Mouse (Mus musculus) gastrocnemius, postnatal 10 days (tissue): ENCODE results near the gene Fam69a. TPM values are rescaled to one million over a fixed set of nuclear protein-coding genes. Genes with fewer than 3 reads are reported as not detected.
A peak's percentile ranks its signal among the peaks of the same experiment; 100 is the strongest.
"Not testable (repeated sequence)": the region's sequence is repeated elsewhere in the genome, so short reads cannot be mapped to it uniquely, and the experiment has no call there.

Experiments
- DNase-seq: peaks from one replicate; pipeline ENCODE4 v3.0.0; 2021; ENCODE audit warnings: mixed read lengths
- long read RNA-seq, 2 experiments: library from polyadenylated mRNA; stranded (forward); transcript quantifications; one replicate each; pipeline ENCODE4 v2.0.0; 2021
- total RNA-seq, 2 experiments: library from RNA; stranded (reverse); gene quantifications; 2 replicates each; pipeline ENCODE4 v1.2.3; 2021

The Fam69a gene
- total RNA-seq: 10 to 100 TPM; 51.1 to 65.5 TPM
- long read RNA-seq, experiment 1, transcript Fam69a-201 (5 exons, 2,721 nt): major isoform, 73 of 79 reads
- long read RNA-seq, experiment 1, partial matches to known transcripts: 1 of 79 reads
- long read RNA-seq, experiment 1, other reads (novel, unspliced or antisense): 5 of 79 reads
- long read RNA-seq, experiment 2, transcript Fam69a-201 (5 exons, 2,721 nt): major isoform, 86 of 94 reads
- long read RNA-seq, experiment 2, partial matches to known transcripts: 2 of 94 reads
- long read RNA-seq, experiment 2, other reads (novel, unspliced or antisense): 6 of 94 reads

DNA sequence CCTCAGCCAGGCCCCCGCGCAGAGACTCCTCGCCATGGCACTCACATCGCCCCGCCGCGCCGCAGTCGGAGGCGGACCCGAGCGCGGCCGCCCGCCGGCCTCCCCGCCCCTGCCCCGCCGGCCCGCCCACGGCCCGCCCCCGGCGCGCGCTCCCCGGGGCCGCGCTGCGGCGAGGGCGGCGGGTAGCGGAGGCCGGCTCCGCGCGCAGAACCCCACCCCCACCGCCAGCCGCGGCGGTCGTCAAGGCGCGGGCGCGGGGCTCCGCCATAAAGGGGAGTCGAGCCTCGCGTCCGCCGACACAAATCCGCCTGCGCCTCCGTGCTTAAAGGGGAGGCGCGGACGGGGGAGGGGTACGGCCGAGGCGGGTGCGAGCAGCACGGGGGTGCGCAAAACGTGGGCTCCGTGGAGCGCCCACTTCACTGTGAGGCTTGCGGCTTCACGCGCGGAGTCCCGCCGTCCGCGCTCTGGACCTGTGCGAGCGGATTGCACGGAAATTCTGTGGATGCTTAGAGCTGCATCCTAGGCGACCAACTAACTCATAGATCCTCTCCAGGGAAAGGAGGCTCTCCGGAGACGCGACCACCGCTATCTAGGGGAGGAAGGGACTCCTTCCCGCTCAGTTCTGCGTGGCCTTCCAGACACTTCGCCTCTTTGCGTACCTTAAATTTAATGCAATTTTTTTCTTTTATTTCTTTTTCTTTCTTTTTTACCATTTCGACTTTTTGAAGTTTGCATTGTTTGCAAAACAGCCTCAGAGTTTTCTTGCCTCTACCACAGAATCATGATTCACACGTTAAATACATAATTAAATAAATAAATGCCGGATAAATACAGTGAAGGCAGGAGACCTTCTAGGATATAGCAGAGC lies at the start of gene Fam69a:
Gene Fam69a, minus strand, starts transcription at position 119 of the 868 bp plus-strand sequence.
- DNase-seq: peak; percentile 87

GRCm38 (mm10) chr5:108035523-108035922 lies 48.6 kb upstream of the Fam69a start:
- no peak for DNase-seq

DNA sequence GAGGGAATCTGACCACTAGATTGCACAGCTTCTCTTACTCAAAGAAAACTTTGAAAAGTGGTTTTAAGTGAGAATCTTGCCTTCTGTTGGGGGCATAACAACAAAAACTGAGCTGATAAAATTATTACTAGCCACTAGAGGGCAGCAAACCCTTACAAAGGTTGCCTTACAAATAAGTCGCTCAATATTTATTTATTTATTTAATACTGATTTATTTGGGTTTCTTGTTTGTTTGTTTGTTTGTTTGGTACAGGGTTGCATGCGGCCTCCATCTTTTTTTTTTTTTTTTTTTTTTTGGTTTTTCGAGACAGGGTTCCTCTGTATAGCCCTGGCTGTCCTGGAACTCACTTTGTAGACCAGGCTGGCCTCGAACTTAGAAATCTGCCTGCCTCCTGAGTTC lies 47.3 kb upstream of the Fam69a start:
- no peak for DNase-seq

- no peak for DNase-seq
These were observed 44.4 kb upstream of the Fam69a start for GRCm38 (mm10) chr5:108031267-108031666.

DNA sequence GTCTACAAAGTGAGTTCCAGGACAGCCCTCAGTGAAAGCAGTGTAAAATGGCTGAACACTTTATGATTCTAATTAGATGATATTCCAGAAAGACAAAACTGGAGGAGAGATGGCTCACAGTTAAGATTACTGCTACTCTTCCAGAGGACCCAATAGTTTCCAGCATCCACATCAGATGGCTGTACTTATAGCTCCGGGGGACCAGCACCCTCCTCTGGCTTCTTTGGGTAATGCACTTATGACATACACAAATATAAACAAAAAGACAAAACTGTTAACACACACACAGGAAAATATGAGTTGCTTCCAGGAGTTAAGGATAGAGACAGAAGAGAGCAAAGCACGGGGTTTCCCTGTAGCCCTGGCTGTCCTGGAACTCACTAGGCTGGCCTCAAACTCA lies 43.1 kb upstream of the Fam69a start:
- DNase-seq: peak; percentile 27

DNA sequence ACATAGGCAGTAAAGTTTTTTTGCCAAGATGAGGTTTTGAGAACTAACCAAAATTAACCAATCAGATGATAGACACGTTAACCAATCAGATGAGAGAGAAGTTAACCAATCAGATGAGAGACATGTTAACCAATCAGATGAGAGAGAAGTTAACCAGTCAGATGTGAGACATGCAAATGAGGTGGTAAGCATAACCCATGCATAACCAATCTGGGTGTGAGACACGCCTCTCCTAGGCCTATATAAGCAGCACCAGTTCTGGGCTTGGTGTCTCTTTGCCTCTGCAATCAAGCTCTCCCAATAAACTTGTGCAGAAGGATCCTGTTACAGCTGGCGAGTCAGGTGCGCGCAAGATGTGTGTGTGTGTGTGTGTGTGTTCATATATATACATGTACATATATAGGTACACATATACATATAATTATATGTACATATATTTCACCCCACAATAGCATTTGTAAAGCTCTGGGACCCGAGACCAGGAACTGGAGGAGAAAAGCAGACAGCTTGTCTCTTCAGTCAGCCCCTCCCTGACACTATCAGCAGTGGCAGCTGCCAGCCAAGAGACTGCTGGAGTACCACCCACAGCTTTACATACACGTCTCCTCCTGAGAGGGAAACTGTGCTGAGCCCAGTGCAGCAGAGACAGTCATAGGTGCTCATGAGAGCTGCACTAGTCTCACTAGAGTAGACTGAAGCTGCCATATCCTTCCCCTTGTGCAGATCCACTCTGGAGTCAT lies 42.1 kb upstream of the Fam69a start:
- DNase-seq: not testable (repeated sequence)

DNA sequence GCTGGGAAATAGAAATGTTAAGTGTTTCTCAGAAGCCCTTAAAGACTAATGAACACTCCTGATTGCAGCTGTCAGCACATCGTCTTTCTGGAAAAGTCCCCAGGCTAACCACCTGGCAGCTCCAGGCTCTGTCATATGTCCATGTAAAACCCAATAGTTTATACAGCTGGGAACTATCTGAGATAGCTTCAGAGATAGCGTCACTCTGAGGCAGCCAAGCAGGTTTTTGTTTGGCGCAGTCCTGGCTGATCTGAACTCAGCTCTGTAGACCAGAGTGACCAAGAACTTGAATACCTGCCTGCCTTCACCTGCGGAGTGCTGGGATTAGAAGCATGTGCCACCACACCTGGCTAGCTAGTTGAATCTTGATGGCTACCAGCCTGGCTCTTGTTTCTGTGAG lies 41.3 kb upstream of the Fam69a start:
- no peak for DNase-seq

- no peak for DNase-seq
These were observed 34.5 kb upstream of the Fam69a start for GRCm38 (mm10) chr5:108021346-108021745.

DNA sequence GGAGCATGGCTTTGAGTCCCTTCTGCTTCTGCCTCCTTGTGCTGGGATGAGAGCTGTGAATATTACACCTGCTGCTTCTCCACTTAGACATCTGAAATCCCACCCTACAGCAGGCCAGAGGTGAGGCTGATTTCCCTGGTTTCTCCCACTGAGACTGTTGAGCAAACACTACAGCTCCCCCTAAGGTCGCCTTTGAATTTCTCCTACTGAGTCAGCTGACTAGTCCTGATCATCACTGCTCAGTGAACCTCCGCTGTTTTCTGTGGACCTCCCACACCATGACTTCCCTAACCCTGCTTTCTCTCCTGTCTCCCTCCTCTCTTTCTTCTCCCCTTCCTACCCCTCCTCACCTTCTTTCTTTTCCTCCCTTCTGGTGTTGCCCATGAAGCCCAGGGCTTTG lies 32.5 kb upstream of the Fam69a start:
- no peak for DNase-seq

DNA sequence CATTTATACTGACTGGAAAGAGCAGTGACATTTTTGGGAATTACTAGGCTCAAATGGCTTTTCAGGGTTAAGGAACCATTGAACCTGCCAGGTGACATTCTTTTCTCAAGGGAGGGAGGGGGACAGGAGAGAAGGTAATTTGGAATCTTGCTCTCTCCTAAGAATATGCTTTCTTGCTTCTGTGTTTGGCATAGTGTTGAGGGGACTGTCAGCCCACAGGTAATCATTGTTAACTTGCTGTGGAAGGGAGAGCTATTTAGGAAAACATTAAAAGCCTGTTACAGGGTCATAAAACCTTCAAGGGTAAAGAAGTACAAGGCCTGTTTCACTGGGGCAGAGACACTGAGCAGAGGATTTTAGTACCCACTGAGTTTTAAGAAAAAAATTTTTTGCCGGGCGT lies 30.3 kb upstream of the Fam69a start:
- DNase-seq: no peak

GRCm38 (mm10) chr5:108015422-108015821 lies 28.5 kb upstream of the Fam69a start:
- no peak for DNase-seq

GRCm38 (mm10) chr5:108014173-108014572 lies 27.3 kb upstream of the Fam69a start:
- DNase-seq: no peak

- no peak for DNase-seq
These were observed 22.8 kb upstream of the Fam69a start for GRCm38 (mm10) chr5:108009721-108010120.

GRCm38 (mm10) chr5:108005134-108005533 lies 18.2 kb upstream of the Fam69a start:
- no peak for DNase-seq

DNA sequence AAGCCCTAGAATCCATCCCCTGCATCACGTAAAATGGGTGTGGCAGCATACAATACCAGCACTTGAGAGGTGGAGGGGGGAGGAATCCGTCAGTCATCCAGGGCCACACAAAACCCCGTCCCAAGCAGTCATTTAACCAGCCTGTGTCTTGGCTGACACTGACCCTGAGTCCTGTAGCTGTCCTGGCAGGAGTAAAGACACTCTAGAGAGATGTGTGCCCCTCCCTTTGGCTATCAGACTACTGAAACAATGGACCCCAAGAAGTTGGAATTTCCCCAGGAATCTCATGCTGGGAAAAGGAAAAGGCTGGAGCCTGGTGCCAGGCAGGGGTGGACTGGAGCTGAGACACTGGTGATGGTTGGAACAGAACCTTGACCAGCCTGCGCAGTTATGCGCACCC lies 15.8 kb upstream of the Fam69a start:
- no peak for DNase-seq

GRCm38 (mm10) chr5:108000776-108001548 lies 14.1 kb upstream of the Fam69a start:
- peak; percentile 35 for DNase-seq

DNA sequence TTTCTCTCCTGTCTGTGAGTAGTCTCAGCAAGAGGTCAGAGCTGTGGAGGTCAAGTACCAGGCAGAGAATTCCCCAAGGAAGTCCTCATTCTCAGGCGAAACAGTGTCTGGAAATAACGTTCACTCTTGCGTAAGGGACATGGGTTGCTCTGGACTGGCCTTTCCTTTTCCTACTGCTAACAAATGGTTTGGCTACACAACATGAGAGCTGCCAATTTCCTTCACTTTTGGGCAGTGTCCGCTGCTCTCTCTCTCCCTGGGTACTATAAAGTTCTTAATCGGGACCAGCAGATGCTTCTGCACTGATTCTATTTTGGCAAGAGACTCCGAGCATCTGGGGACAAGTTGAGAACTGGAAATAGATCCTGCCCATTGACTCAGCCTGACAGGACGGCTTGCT lies 10.8 kb upstream of the Fam69a start:
- peak; percentile 43 for DNase-seq

DNA sequence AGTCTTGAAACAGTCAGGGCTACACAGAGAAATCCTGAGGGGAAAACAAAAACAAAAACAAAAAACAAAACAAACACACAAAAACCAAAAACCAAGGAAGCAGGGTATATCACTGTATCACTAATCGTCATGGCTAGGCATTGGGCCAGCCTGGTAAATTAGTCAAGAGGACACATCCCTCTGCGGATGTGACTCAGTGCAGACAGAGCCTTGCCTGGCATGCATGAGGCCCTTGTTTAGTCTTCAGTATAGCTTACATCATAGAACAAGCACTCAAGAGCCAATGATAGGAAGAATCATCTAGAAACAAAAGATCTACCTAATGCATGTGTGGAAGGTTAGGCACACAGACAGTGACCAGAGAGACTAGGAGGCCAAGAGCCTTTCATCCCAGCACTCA lies 9.1 kb upstream of the Fam69a start:
- DNase-seq: no peak

GRCm38 (mm10) chr5:107987835-107988251 lies 958 bp upstream of the Fam69a start:
- DNase-seq: no peak

DNA sequence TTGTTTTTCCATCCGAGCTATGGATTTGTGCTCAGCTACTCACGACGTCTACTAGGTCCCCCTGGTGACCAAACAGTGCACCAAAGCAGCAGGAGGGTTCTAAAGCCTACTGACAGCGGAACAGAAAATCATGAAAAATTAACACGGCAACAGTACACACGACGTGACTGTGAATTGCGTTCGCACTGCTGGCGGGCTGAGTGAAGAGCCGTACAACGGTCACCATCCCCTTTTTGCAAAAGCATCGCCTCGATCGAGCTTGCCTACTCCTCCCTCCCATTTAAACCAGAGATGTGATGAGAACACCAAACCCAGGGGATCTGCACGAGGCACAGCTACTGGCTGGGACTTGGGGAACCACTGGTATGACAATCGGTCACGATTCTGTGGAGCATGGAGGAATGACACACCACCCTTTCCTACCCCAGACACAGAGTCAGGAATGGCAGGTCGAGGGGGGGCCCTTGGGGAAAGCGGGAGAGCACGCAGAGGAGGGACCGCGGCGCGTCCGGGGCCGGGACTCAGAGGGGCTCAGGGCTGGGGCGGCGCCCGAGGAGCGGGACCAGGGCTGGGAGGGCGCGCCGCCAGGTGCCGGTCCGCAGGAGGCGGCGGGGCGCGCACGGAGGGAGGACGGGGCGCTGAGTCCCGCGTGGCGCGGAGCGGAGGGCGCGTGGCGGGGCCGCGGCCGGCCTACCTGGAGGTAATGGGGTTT lies 474 bp downstream of the Fam69a start:
- no peak for DNase-seq

GRCm38 (mm10) chr5:107983946-107984345 lies 2.9 kb downstream of the Fam69a start:
- DNase-seq: no peak
